Mouse (Mus musculus): ENCODE measurements around the gene Rhbdl3.

- TF ChIP-seq EP300 (IDR thresholded peaks at IDR 0.05; ENCODE audit: insufficient read depth, low read depth, low read length) (no peak), CTCF (IDR thresholded peaks at IDR 0.05) (no peak), POLR2A (IDR thresholded peaks at IDR 0.05; ENCODE audit: insufficient read depth, low read depth, low read length) (no peak)
These were observed 10.8 kb upstream of the Rhbdl3 start for GRCm38 (mm10) chr11:80289701-80290445.
